Mouse (Mus musculus) embryonic facial prominence, embryonic 14.5 days (tissue): ENCODE measurements around the gene Cacng8. TPM values are rescaled to one million over a fixed set of nuclear protein-coding genes. Genes with fewer than 3 reads are reported as not detected.

Source experiments
- ATAC-seq: fragments of 200-750 bp; cut with Nextera tagmentation; 2 replicates; pipeline ENCODE4 v1.8.0; 2017; ENCODE audit warnings: low read depth, moderate number of reproducible peaks, moderate TSS enrichment
- DNase-seq: peaks from one replicate; pipeline ENCODE4 v3.0.0-alpha.2; 2015; ENCODE audit warnings: low spot score
- H3K27ac ChIP-seq: fragments of 300-500 bp; sonication (generic); replicated peaks from 2 replicates; pipeline ENCODE4 v1.5.1; 2014; ENCODE audit warnings: low read depth, mild to moderate bottlenecking, low read length, moderate library complexity
- H3K27me3 ChIP-seq: fragments of 300-500 bp; sonication (generic); replicated peaks from 2 replicates; pipeline ENCODE4 v1.6.1; 2014; ENCODE audit warnings: low read length; ENCODE audit not compliant: control insufficient read depth, insufficient read depth
- H3K36me3 ChIP-seq: fragments of 300-500 bp; sonication (generic); 2 replicates; pipeline ENCODE4 v1.6.1; 2014; ENCODE audit warnings: low read length, mixed read lengths; ENCODE audit not compliant: control insufficient read depth, insufficient read depth
- H3K4me1 ChIP-seq: fragments of 300-500 bp; sonication (generic); 2 replicates; pipeline ENCODE4 v1.6.1; 2014; ENCODE audit warnings: antibody characterized with exemption, low read length; ENCODE audit not compliant: control insufficient read depth, insufficient read depth
- H3K4me2 ChIP-seq: fragments of 300-500 bp; sonication (generic); 2 replicates; pipeline ENCODE4 v1.6.1; 2014; ENCODE audit warnings: low read depth, mild to moderate bottlenecking, low read length, moderate library complexity, mixed read lengths
- H3K4me3 ChIP-seq: fragments of 300-500 bp; sonication (generic); 2 replicates; pipeline ENCODE4 v1.5.1; 2014; ENCODE audit warnings: low read depth, mild to moderate bottlenecking, low read length
- H3K9ac ChIP-seq: fragments of 300-500 bp; sonication (generic); 2 replicates; pipeline ENCODE4 v1.6.1; 2014; ENCODE audit warnings: low read depth, mild to moderate bottlenecking, low read length, moderate library complexity, mixed read lengths
- H3K9me3 ChIP-seq: fragments of 300-500 bp; sonication (generic); 2 replicates; pipeline ENCODE4 v1.6.1; 2016; ENCODE audit warnings: low read length; ENCODE audit not compliant: control insufficient read depth
- WGBS: fragments of 180-500 bp; shearing (Covaris S2); extraction: QIAGEN DNeasy Blood & Tissue Kit; methylation state at CpG from one replicate; pipeline ENCODE4 v1.1.7; 2014; 5-methylcytosine and 5-hydroxymethylcytosine counted together
- polyA plus RNA-seq: library from polyadenylated mRNA; unstranded; fragments of >200 nt; fragmentation: Nextera tagmentation; extraction: Ambion mirVana; gene quantifications from 2 replicates; pipeline ENCODE4 v1.2.1, GENCODE M21; 2014

Gene Cacng8
- polyA plus RNA-seq, 1 experiment from 2014 or later: 1.3 TPM

DNA sequence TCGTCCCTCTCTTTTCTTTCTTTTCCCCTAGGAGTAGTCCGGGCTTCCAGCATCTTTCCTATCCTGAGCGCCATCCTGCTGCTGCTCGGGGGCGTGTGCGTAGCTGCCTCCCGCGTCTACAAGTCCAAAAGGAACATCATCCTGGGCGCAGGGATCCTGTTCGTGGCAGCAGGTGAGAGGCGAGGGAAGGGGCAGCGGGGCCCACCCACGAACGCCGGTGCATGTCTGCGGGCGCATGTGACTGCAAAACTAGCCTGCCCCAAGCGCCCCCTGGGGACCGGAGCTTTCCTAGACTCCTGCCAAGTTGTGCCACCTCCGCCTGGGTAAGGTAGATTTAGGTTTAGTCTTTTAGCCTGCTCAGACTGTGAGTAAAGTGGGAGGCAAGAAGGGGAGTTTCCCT lies 21.6 kb downstream of the Cacng8 start:
- WGBS: 2% methylated on average over 20 of the region's 20 CpGs
- peak; percentile 37 for DNase-seq
- Histone ChIP-seq H3K4me1 (peaks cover 10% of the 10 kb centered on the region; the same call in 1 of the 2 replicates), H3K27ac (no peak overlapping the region), H3K9ac (peak overlapping the region; percentile 37; the same call in 1 of the 2 replicates), H3K27me3 (peaks cover 55% of the 10 kb centered on the region), H3K36me3 (no peaks in the 10 kb centered on the region), H3K4me3 (peak overlapping the region; percentile 41), H3K9me3 (no peaks in the 10 kb centered on the region), H3K4me2 (peak overlapping the region; percentile 79)
- no peak for ATAC-seq

- Histone ChIP-seq H3K27me3 (peaks cover 70% of the 10 kb centered on the region), H3K4me1 (peaks cover 10% of the 10 kb centered on the region; the same call in 1 of the 2 replicates), H3K4me2 (peak overlapping the region; percentile 100), H3K36me3 (no peaks in the 10 kb centered on the region), H3K4me3 (peak overlapping the region; percentile 56), H3K9me3 (no peaks in the 10 kb centered on the region), H3K27ac (no peak overlapping the region), H3K9ac (peak overlapping the region; percentile 67)
- no peak for ATAC-seq
- peak; percentile 17 for DNase-seq
- WGBS: 0% methylated on average over 19 of the region's 47 CpGs
Measured at GRCm38 (mm10) chr7:3414888-3415287, 24.4 kb downstream of the Cacng8 start.

GRCm38 (mm10) chr7:3415378-3415777 lies 24.9 kb downstream of the Cacng8 start:
- no peak; the same call in 1 of the 2 replicates for ATAC-seq
- Histone ChIP-seq H3K4me3 (peak overlapping the region; percentile 56), H3K36me3 (no peaks in the 10 kb centered on the region), H3K27ac (no peak overlapping the region), H3K9ac (peak overlapping the region; percentile 67), H3K27me3 (peaks cover 72% of the 10 kb centered on the region), H3K4me2 (peak overlapping the region; percentile 100), H3K9me3 (no peaks in the 10 kb centered on the region), H3K4me1 (peaks cover 10% of the 10 kb centered on the region; the same call in 1 of the 2 replicates)
- 0% methylated on average over 12 of the region's 60 CpGs for WGBS
- peak; percentile 35 for DNase-seq

DNA sequence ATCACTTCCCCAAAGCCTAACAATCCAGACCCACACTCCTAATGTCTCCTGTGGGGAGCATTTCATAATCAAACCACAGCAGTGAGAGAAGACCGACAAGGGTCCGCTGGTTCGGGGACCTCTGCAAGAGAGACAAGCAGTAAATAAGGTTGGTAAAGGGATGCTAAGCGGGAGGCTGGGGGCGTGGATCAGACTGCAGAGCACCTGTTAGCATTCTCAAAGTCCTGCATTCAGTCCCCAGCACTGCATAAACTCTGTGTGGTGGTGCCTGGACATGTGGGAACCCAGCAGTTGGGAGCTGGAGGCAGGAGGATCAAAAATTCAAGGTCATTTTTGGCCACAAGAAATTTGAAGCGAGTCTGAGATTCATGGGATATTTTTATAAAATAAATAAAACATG lies 29.5 kb downstream of the Cacng8 start:
- Histone ChIP-seq H3K36me3 (no peaks in the 10 kb centered on the region), H3K27ac (no peak overlapping the region), H3K27me3 (peaks cover 76% of the 10 kb centered on the region), H3K4me2 (no peak overlapping the region), H3K4me3 (no peak overlapping the region), H3K9ac (no peak overlapping the region), H3K9me3 (no peaks in the 10 kb centered on the region), H3K4me1 (no peaks in the 10 kb centered on the region)
- 31% methylated on average over 6 of the region's 6 CpGs for WGBS
- ATAC-seq: no peak
- DNase-seq: no peak

DNA sequence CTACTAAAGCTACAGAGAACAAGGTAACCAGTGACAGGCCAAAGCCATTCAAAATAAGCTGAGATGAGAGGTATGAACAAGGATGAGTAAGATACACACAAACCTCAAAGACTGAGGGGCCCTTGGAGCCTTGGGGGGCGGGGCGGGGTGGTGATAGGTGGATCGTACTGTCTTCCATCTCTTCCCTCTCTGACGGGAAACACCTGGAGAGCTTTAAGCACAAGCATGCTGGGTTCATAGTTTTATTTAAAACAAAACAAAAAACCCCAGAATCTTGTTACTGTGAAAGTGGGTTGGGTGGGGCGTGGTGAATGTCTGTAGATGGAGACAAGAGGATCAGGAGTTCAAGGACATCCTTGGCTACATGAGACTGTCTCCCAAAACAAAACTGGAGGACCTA lies 30.0 kb downstream of the Cacng8 start:
- H3K27me3 ChIP-seq: peaks cover 77% of the 10 kb centered on the region
- ATAC-seq: no peak
- no peak overlapping the region for H3K4me2 ChIP-seq
- H3K4me1 ChIP-seq: no peaks in the 10 kb centered on the region
- no peak overlapping the region for H3K9ac ChIP-seq
- H3K36me3 ChIP-seq: no peaks in the 10 kb centered on the region
- no peak overlapping the region for H3K4me3 ChIP-seq
- H3K9me3 ChIP-seq: no peaks in the 10 kb centered on the region
- no peak for DNase-seq
- 64% methylated on average over 5 of the region's 5 CpGs for WGBS
- no peak overlapping the region for H3K27ac ChIP-seq

GRCm38 (mm10) chr7:3421297-3421696 lies 30.8 kb downstream of the Cacng8 start:
- H3K27me3 ChIP-seq: peaks cover 72% of the 10 kb centered on the region
- DNase-seq (no peak), ATAC-seq (no peak)
- H3K9me3 ChIP-seq: no peaks in the 10 kb centered on the region
- H3K36me3 ChIP-seq: no peaks in the 10 kb centered on the region
- WGBS: 61% methylated on average over 3 of the region's 3 CpGs
- H3K9ac ChIP-seq: no peak overlapping the region
- H3K27ac ChIP-seq: no peak overlapping the region
- no peak overlapping the region for H3K4me3 ChIP-seq
- H3K4me2 ChIP-seq: no peak overlapping the region
- H3K4me1 ChIP-seq: no peaks in the 10 kb centered on the region

- WGBS: 49% methylated on average over 7 of the region's 7 CpGs
- H3K9ac ChIP-seq: no peak overlapping the region
- H3K36me3 ChIP-seq: no peaks in the 10 kb centered on the region
- H3K27me3 ChIP-seq: peaks cover 65% of the 10 kb centered on the region
- no peak for ATAC-seq
- no peak overlapping the region for H3K27ac ChIP-seq
- no peaks in the 10 kb centered on the region for H3K9me3 ChIP-seq
- H3K4me1 ChIP-seq: no peaks in the 10 kb centered on the region
- H3K4me3 ChIP-seq: no peak overlapping the region
- H3K4me2 ChIP-seq: no peak overlapping the region
- DNase-seq: no peak
Measured at GRCm38 (mm10) chr7:3422051-3422450, 31.6 kb downstream of the Cacng8 start.

DNA sequence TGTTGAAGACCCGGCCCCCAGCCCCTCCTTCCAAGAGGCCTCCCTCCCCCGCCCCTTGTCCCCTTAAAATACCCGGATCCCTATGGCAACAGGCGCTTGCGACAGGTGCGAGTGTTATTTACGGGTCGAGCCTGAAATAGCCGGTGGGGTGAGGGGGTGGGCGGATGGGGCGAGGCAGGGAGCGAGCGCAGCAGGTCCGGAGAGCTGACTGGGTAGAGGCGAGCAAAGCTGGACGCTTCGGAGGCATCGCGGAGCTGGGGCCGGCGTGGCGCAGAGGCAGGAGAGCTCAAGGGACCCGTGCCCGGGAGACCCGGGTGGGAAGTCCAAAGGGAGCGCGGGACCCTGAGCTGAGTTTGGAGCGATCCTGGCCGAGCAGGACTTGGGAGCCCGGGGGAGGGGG lies 32.9 kb downstream of the Cacng8 start:
- Histone ChIP-seq H3K9me3 (no peaks in the 10 kb centered on the region), H3K9ac (0 out of 2 replicates have a peak overlapping the region, but pooled peaks have one; percentile 25), H3K27me3 (peaks cover 56% of the 10 kb centered on the region), H3K36me3 (no peaks in the 10 kb centered on the region), H3K4me3 (peak overlapping the region; percentile 20; the same call in 1 of the 2 replicates), H3K4me2 (peak overlapping the region; percentile 46), H3K27ac (no peak overlapping the region), H3K4me1 (no peaks in the 10 kb centered on the region)
- peak; percentile 62; the same call in 1 of the 2 replicates for ATAC-seq
- 2% methylated on average over 22 of the region's 30 CpGs for WGBS
- peak; percentile 33 for DNase-seq

GRCm38 (mm10) chr7:3423895-3424294 lies 33.4 kb downstream of the Cacng8 start, which contains the start of gene Cacng6:
Cacng6 (plus strand) TSS chr7:3424195.
- no peaks in the 10 kb centered on the region for H3K36me3 ChIP-seq
- no peak within 1 kb of the TSS for H3K27ac ChIP-seq
- ATAC-seq (0 out of 2 replicates have a peak, but pooled peaks have one; percentile 6), DNase-seq (no peak)
- peak within 1 kb of the TSS; percentile 46 for H3K4me2 ChIP-seq
- no peaks in the 10 kb centered on the region for H3K4me1 ChIP-seq
- 0 out of 2 replicates have a peak within 1 kb of the TSS, but pooled peaks have one; percentile 25 for H3K9ac ChIP-seq
- WGBS: 30% methylated on average over 4 of the region's 4 CpGs
- H3K27me3 ChIP-seq: peaks cover 52% of the 10 kb centered on the region
- no peaks in the 10 kb centered on the region for H3K9me3 ChIP-seq
- H3K4me3 ChIP-seq: peak within 1 kb of the TSS; percentile 20; the same call in 1 of the 2 replicates
